Mouse (Mus musculus) CH12.LX (cell line): Measurements from ENCODE around the gene Ccdc194. TPM values are rescaled to one million over a fixed set of nuclear protein-coding genes. Genes with fewer than 3 reads are reported as not detected.

ENCODE experiments used
- DNase-seq: peaks from one replicate; pipeline ENCODE4 v3.0.0-alpha.2; 2013; ENCODE audit errors: extremely low read depth
- H3K27ac ChIP-seq: 2 replicates; pipeline ENCODE4 v1.5.1; 2012; ENCODE audit warnings: low read depth, mild to moderate bottlenecking, control low read depth, moderate library complexity; ENCODE audit not compliant: insufficient read depth
- H3K27me3 ChIP-seq: replicated peaks from 2 replicates; pipeline ENCODE3; 2012; ENCODE audit warnings: inconsistent platforms
- H3K36me3 ChIP-seq, 2 experiments: replicated peaks in 1 of 2; 2 replicates each; pipeline versions ENCODE3 to v1.6.1; 2012; ENCODE audit warnings: inconsistent platforms in 1 of 2, low read length in 1 of 2, mild to moderate bottlenecking in 1 of 2, mixed read lengths in 1 of 2, moderate library complexity in 1 of 2; ENCODE audit not compliant: control insufficient read depth in 1 of 2, insufficient read depth in 1 of 2
- H3K4me1 ChIP-seq, 2 experiments: 2 replicates each; pipeline ENCODE4 v1.6.1; 2012; ENCODE audit warnings: inconsistent platforms in 1 of 2, moderate library complexity in 1 of 2; ENCODE audit not compliant: insufficient read depth in 2 of 2, control insufficient read depth in 1 of 2
- H3K4me2 ChIP-seq: 2 replicates; pipeline ENCODE4 v1.6.1; 2012; ENCODE audit warnings: low read depth, mild to moderate bottlenecking, control low read depth; ENCODE audit not compliant: poor library complexity, insufficient read depth, severe bottlenecking
- H3K4me3 ChIP-seq, 3 experiments: fragments of 150-350 bp in 1 of 3; sonication (generic) in 1 of 3; replicated peaks in 1 of 3; 2 replicates each; pipeline versions ENCODE3 to v1.5.1; 2011 to 2012; ENCODE audit warnings: low read depth in 2 of 3, low read length in 2 of 3, mild to moderate bottlenecking in 2 of 3, moderate library complexity in 2 of 3, control low read depth in 1 of 3, improper control_type of control experiment in 1 of 3, inconsistent platforms in 1 of 3, mixed read lengths in 1 of 3; ENCODE audit not compliant: poor library complexity in 1 of 3
- H3K79me2 ChIP-seq: replicated peaks from 2 replicates; pipeline ENCODE4 v1.6.1; 2012; ENCODE audit warnings: mild to moderate bottlenecking, moderate library complexity; ENCODE audit not compliant: control insufficient read depth, poor library complexity, insufficient read depth, severe bottlenecking; ENCODE audit errors: extremely low read depth
- H3K9ac ChIP-seq: 2 replicates; pipeline ENCODE4 v1.6.1; 2012; ENCODE audit warnings: low read depth, mild to moderate bottlenecking, control low read depth, moderate library complexity; ENCODE audit not compliant: insufficient read depth
- H3K9me3 ChIP-seq: replicated peaks from 2 replicates; pipeline ENCODE3; 2012; ENCODE audit warnings: low read length, inconsistent platforms, mixed read lengths
- BHLHE40 ChIP-seq: IDR thresholded peaks from 2 replicates; pipeline ENCODE4 v1.6.1; 2011; ENCODE audit warnings: mild to moderate bottlenecking, low read depth, low read length, improper control_type of control experiment
- CHD1 ChIP-seq: IDR thresholded peaks from 2 replicates; pipeline ENCODE4 v1.6.1; 2012; ENCODE audit warnings: low read depth, low read length, improper control_type of control experiment, inconsistent platforms
- CTCF ChIP-seq, 2 experiments: IDR thresholded peaks in 1 of 2; conservative IDR thresholded peaks in 1 of 2; 2 replicates each; pipeline ENCODE4 v1.5.1; 2011 to 2012; ENCODE audit warnings: low read depth in 2 of 2, low read length in 2 of 2, improper control_type of control experiment in 1 of 2, inconsistent platforms in 1 of 2, mild to moderate bottlenecking in 1 of 2, moderate library complexity in 1 of 2
- EP300 ChIP-seq: IDR thresholded peaks from 2 replicates; pipeline ENCODE4 v1.6.1; 2011; ENCODE audit warnings: low read length, improper control_type of control experiment
- HCFC1 ChIP-seq: IDR thresholded peaks from 2 replicates; pipeline ENCODE4 v1.6.1; 2012; ENCODE audit warnings: low read depth, mild to moderate bottlenecking, inconsistent platforms, low read length, improper control_type of control experiment
- JUND ChIP-seq: conservative IDR thresholded peaks from 2 replicates; pipeline ENCODE4 v1.6.1; 2011; ENCODE audit warnings: low read depth, low read length, improper control_type of control experiment
- KAT2A ChIP-seq: IDR thresholded peaks from 2 replicates; pipeline ENCODE4 v1.6.1; 2012; ENCODE audit warnings: low read length, improper control_type of control experiment, inconsistent platforms; ENCODE audit not compliant: insufficient replicate concordance
- MAX ChIP-seq: IDR thresholded peaks from 2 replicates; pipeline ENCODE4 v1.6.1; 2011; ENCODE audit warnings: low read length, improper control_type of control experiment
- MEF2A ChIP-seq: IDR thresholded peaks from 2 replicates; pipeline ENCODE4 v1.6.1; 2014; ENCODE audit warnings: low read depth, mild to moderate bottlenecking, inconsistent platforms, low read length, improper control_type of control experiment, borderline replicate concordance
- NELFE ChIP-seq: IDR thresholded peaks from 2 replicates; pipeline ENCODE4 v1.6.1; 2011; ENCODE audit warnings: low read depth, low read length, improper control_type of control experiment
- PAX5 ChIP-seq: IDR thresholded peaks from 2 replicates; pipeline ENCODE4 v1.6.1; 2012; ENCODE audit warnings: low read length, inconsistent platforms, mixed read lengths
- POLR2AphosphoS2 ChIP-seq: IDR thresholded peaks from 2 replicates; pipeline ENCODE4 v1.6.1; 2011; ENCODE audit warnings: low read depth, low read length, improper control_type of control experiment
- RAD21 ChIP-seq: IDR thresholded peaks from 2 replicates; pipeline ENCODE4 v1.6.1; 2011; ENCODE audit warnings: low read depth, mild to moderate bottlenecking, low read length, improper control_type of control experiment, moderate library complexity
- RCOR1 ChIP-seq: conservative IDR thresholded peaks from 2 replicates; pipeline ENCODE4 v1.6.1; 2012; ENCODE audit warnings: low read depth, mild to moderate bottlenecking, inconsistent platforms, low read length, improper control_type of control experiment
- SIN3A ChIP-seq: IDR thresholded peaks from 2 replicates; pipeline ENCODE4 v1.6.1; 2012; ENCODE audit warnings: low read length, improper control_type of control experiment, inconsistent platforms
- SMC3 ChIP-seq: IDR thresholded peaks from 2 replicates; pipeline ENCODE4 v1.6.1; 2011; ENCODE audit warnings: low read depth, low read length, improper control_type of control experiment
- TCF12 ChIP-seq: IDR thresholded peaks from 2 replicates; pipeline ENCODE4 v1.6.1; 2014; ENCODE audit warnings: low read depth, mild to moderate bottlenecking, inconsistent platforms, low read length, improper control_type of control experiment
- UBTF ChIP-seq: IDR thresholded peaks from 2 replicates; pipeline ENCODE4 v1.6.1; 2012; ENCODE audit warnings: low read depth, mild to moderate bottlenecking, inconsistent platforms, low read length, improper control_type of control experiment, moderate library complexity
- USF1 ChIP-seq: IDR thresholded peaks from 2 replicates; pipeline ENCODE4 v1.6.1; 2014; ENCODE audit warnings: low read depth, mild to moderate bottlenecking, inconsistent platforms, low read length, improper control_type of control experiment
- ZMIZ1 ChIP-seq: IDR thresholded peaks from 2 replicates; pipeline ENCODE4 v1.6.1; 2012; ENCODE audit warnings: low read depth, mild to moderate bottlenecking, inconsistent platforms, low read length, improper control_type of control experiment
- ZNF384 ChIP-seq: IDR thresholded peaks from 2 replicates; pipeline ENCODE4 v1.6.1; 2012; ENCODE audit warnings: low read depth, low read length, improper control_type of control experiment, inconsistent platforms
- dilution Hi-C: fragments of 300-500 bp; cut with MboI; formaldehyde crosslinking; loops from 2 replicates; pipeline ENCODE4 v1.14.3; 2020; ENCODE audit warnings: low sequenced_read_pairs; ENCODE audit not compliant: extremely low pct_unique_long_range_greater_than_20kb, extremely low pct_ligation_motif_present
- in situ Hi-C: fragments of 300-500 bp; cut with MboI; formaldehyde crosslinking; loops from 3 replicates; pipeline ENCODE4 v1.14.3; 2019; ENCODE audit warnings: low sequenced_read_pairs, low pct_ligation_motif_present, low pct_unique_long_range_greater_than_20kb, mixed read lengths
- polyA plus RNA-seq: library from polyadenylated mRNA; unstranded; fragments of >175 nt; gene quantifications from 2 replicates; pipeline ENCODE4 v1.2.1, GENCODE M21; 2012; ENCODE audit warnings: low read depth; ENCODE audit not compliant: insufficient read length
- total RNA-seq, 2 experiments: library from RNA; depleted of rRNA; stranded (reverse); fragments of 300-350 nt in 1 of 2; fragments of >200 nt in 1 of 2; gene quantifications; 2 replicates each; pipeline ENCODE4 v1.2.3; 2012 to 2014

Gene Ccdc194
- total and polyA plus RNA-seq, 3 experiments, result not detected

DNA sequence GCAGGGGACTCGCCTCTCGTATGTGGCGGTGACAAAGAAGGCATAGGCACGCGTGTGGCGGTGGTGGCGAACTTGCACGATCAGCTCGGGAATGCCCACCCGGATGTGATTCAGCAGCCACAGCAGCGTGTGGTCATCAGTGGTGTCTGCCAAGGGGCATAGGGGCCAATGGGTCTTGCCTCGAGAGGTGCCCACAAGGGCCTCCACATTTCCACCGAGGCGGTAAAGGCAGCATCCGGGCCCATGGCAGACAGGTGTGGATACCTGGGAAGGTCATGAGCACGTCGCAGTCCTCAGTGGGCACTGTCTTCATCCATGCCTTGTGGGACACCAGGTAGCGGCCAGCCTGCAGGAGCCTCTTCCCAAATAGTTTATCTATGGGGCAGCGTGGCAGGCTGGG lies 40.8 kb downstream of the Ccdc194 start:
- peaks cover 9% of the 10 kb centered on the region; the same call in 1 of the 2 replicates for H3K79me2 ChIP-seq
- dilution Hi-C loops, result no loop called here

DNA sequence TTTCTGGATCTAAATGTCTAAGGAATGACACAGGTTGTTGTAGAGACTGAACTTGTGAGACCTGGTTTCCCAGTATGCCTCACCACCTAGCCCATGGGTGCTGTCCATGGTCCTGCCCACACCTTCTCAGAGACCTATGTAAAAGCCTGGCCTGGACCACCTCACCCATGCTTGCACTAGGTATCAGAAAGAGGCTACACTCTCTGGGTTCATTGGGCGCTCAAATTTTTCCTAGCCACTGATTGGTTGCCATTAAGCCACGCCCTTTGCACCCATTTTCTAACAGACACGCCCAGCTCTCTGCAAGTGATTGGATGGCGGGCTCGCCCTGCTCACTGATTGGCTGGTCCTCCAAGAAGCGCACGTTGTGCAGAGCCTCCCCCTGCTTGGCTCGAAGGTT lies 41.6 kb downstream of the Ccdc194 start:
- peaks cover 0 to 14% of the 10 kb centered on the region in 2 experiments for H3K36me3 ChIP-seq
- no peak overlapping the region for H3K9ac ChIP-seq
- DNase-seq, result peak; percentile 57
- no peaks in the 10 kb centered on the region for H3K27me3 ChIP-seq
- no peak overlapping the region for H3K4me3 ChIP-seq
- dilution Hi-C loops (no loop called here), in situ Hi-C loops (no loop called here)
- H3K27ac ChIP-seq, result no peak overlapping the region
- no peaks in the 10 kb centered on the region for H3K9me3 ChIP-seq
- no peak for TF ChIP-seq EP300
- TF ChIP-seq SMC3, result no peak
- TF ChIP-seq KAT2A, result no peak
- TF ChIP-seq ZMIZ1, result no peak
- TF ChIP-seq CTCF (conservative IDR thresholded peaks at IDR 0.05 in 1 of 2, IDR thresholded peaks at IDR 0.05 in 1 of 2; ENCODE audit: low read depth in 2 of 2, low read length in 2 of 2), result no peak
- no peak for TF ChIP-seq POLR2AphosphoS2
- TF ChIP-seq, all 38 proteins: peak for 0
- Histone ChIP-seq H3K79me2 (0 out of 2 replicates have a peak, but pooled peaks cover 1% of the 10 kb centered on the region), H3K4me2 (no peak overlapping the region), H3K4me1 (peaks cover 13 to 22% of the 10 kb centered on the region in 2 experiments)

More for the DNA sequence above, 40.8 kb downstream of the Ccdc194 start:
- H3K4me2 ChIP-seq, result no peak overlapping the region
- DNase-seq, result no peak
- H3K27me3 ChIP-seq, result no peaks in the 10 kb centered on the region
- H3K9ac ChIP-seq, result no peak overlapping the region
- H3K4me3 ChIP-seq, result no peak overlapping the region
- H3K27ac ChIP-seq, result no peak overlapping the region
- H3K9me3 ChIP-seq, result no peaks in the 10 kb centered on the region
- TF ChIP-seq SIN3A (no peak), ZNF384 (no peak), NELFE (no peak), JUND (no peak), MAX (no peak), RCOR1 (no peak), USF1 (no peak)
- H3K36me3 ChIP-seq, result peaks cover 0 to 12% of the 10 kb centered on the region in 2 experiments
- H3K4me1 ChIP-seq, result peaks cover 13 to 29% of the 10 kb centered on the region in 2 experiments
- in situ Hi-C loops, result loop anchor here (5.0 kb wide), 1 partner anchor 38 kb away; no protein-coding TSS in a partner anchor

DNA sequence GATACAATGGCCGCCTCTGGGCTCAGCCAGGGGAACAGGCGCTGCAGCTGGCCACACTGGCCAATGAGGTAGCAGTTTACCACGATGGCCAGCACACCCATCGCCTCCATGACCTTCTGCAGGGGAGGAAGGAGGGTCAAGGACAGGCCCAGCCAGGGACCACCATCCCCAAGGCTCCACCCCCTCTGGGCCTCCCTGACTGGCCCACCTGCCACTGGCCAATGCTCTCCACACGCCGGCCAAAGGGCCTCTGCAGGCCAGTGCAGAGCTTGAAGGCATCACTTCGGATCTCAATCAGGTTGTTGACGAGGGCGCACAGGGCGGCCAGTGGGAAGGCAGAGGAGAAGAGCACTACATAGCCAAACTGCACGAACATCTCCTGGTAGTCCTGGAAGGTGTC lies 46.6 kb downstream of the Ccdc194 start:
- dilution Hi-C loops, result no loop called here
- Histone ChIP-seq H3K4me3 (no peak overlapping the region), H3K4me2 (no peak overlapping the region), H3K4me1 (peaks cover 8% of the 10 kb centered on the region in 2 experiments), H3K9me3 (no peaks in the 10 kb centered on the region), H3K27ac (no peak overlapping the region), H3K36me3 (peaks cover 17 to 34% of the 10 kb centered on the region in 2 experiments), H3K79me2 (no peaks in the 10 kb centered on the region), H3K9ac (no peak overlapping the region), H3K27me3 (no peaks in the 10 kb centered on the region)
- DNase-seq, result no peak
- in situ Hi-C loops, result no loop called here
- TF ChIP-seq ZMIZ1 (no peak), TCF12 (no peak), PAX5 (no peak), BHLHE40 (no peak), POLR2AphosphoS2 (no peak), UBTF (no peak), MEF2A (no peak), RAD21 (no peak), RCOR1 (no peak), HCFC1 (no peak), MAX (no peak), CHD1 (no peak)
